Mouse (Mus musculus) stomach, postnatal 0 days (tissue): ENCODE data around the gene Gtf2f2. TPM values are rescaled to one million over a fixed set of nuclear protein-coding genes. Genes with fewer than 3 reads are reported as not detected.
A peak's percentile ranks its signal among the peaks of the same experiment; 100 is the strongest.

Experiments used
- ATAC-seq: fragments of 200-750 bp; cut with Nextera tagmentation; 2 replicates; pipeline ENCODE4 v1.8.0; 2017; ENCODE audit not compliant: low FRiP score, low TSS enrichment
- DNase-seq: peaks from one replicate; pipeline ENCODE4 v3.0.0-alpha.2; 2016; ENCODE audit warnings: low spot score
- H3K27ac ChIP-seq: fragments of 300-500 bp; sonication (generic); replicated peaks from 2 replicates; pipeline ENCODE4 v1.5.1; 2014; ENCODE audit warnings: mild to moderate bottlenecking, control low read depth
- H3K27me3 ChIP-seq: fragments of 300-500 bp; sonication (generic); 2 replicates; pipeline ENCODE4 v1.6.1; 2014; ENCODE audit warnings: low read length; ENCODE audit not compliant: control insufficient read depth, insufficient read depth
- H3K36me3 ChIP-seq: fragments of 300-500 bp; sonication (generic); 2 replicates; pipeline ENCODE4 v1.6.1; 2014; ENCODE audit warnings: low read length, mixed read lengths; ENCODE audit not compliant: control insufficient read depth, insufficient read depth
- H3K4me1 ChIP-seq: fragments of 300-500 bp; sonication (generic); replicated peaks from 2 replicates; pipeline ENCODE4 v1.6.1; 2014; ENCODE audit warnings: antibody characterized with exemption; ENCODE audit not compliant: control insufficient read depth, insufficient read depth
- H3K4me2 ChIP-seq: fragments of 300-500 bp; sonication (generic); replicated peaks from 2 replicates; pipeline ENCODE4 v1.6.1; 2014; ENCODE audit warnings: low read depth, mild to moderate bottlenecking, control low read depth, moderate library complexity
- H3K4me3 ChIP-seq: fragments of 300-500 bp; sonication (generic); 2 replicates; pipeline ENCODE4 v1.5.1; 2014; ENCODE audit warnings: low read depth, low read length, control low read depth
- H3K9ac ChIP-seq: fragments of 300-500 bp; sonication (generic); 2 replicates; pipeline ENCODE4 v1.6.1; 2014; ENCODE audit warnings: mild to moderate bottlenecking, low read length, control low read depth, mixed read lengths
- H3K9me3 ChIP-seq: fragments of 300-500 bp; sonication (generic); 2 replicates; pipeline ENCODE4 v1.6.1; 2016; ENCODE audit warnings: low read length; ENCODE audit not compliant: control insufficient read depth
- CTCF ChIP-seq: IDR thresholded peaks from 2 replicates; pipeline ENCODE4 v1.5.1; 2016; ENCODE audit warnings: antibody characterized with exemption, low read depth, mild to moderate bottlenecking, moderate library complexity
- EP300 ChIP-seq: optimal IDR thresholded peaks from 2 replicates; pipeline ENCODE3; 2016; ENCODE audit warnings: antibody characterized with exemption
- WGBS: fragments of 180-500 bp; shearing (Covaris S2); extraction: QIAGEN DNeasy Blood & Tissue Kit; methylation state at CpG from one replicate; pipeline ENCODE4 v1.1.7; 2014; 5-methylcytosine and 5-hydroxymethylcytosine counted together
- polyA plus RNA-seq: library from polyadenylated mRNA; unstranded; fragments of >200 nt; fragmentation: Nextera tagmentation; extraction: Ambion mirVana; gene quantifications from 2 replicates; pipeline ENCODE4 v1.2.1, GENCODE M21; 2015

Gtf2f2 gene
- polyA plus RNA-seq, 1 experiment from 2014 or later: 36.8 TPM

- H3K36me3 ChIP-seq: no peaks in the 10 kb centered on the region
- H3K27me3 ChIP-seq: no peaks in the 10 kb centered on the region
- no peak overlapping the region for H3K9ac ChIP-seq
- WGBS: 79% methylated on average over 5 of the region's 5 CpGs
- no peaks in the 10 kb centered on the region for H3K9me3 ChIP-seq
- DNase-seq: no peak
- H3K4me3 ChIP-seq: no peak overlapping the region
- no peak for ATAC-seq
- TF ChIP-seq CTCF: no peak
- no peak for TF ChIP-seq EP300
- no peak overlapping the region for H3K4me2 ChIP-seq
- H3K4me1 ChIP-seq: no peaks in the 10 kb centered on the region
- H3K27ac ChIP-seq: no peak overlapping the region
Observed at GRCm38 (mm10) chr14:75883873-75884272, 126.8 kb downstream of the Gtf2f2 start.

DNA sequence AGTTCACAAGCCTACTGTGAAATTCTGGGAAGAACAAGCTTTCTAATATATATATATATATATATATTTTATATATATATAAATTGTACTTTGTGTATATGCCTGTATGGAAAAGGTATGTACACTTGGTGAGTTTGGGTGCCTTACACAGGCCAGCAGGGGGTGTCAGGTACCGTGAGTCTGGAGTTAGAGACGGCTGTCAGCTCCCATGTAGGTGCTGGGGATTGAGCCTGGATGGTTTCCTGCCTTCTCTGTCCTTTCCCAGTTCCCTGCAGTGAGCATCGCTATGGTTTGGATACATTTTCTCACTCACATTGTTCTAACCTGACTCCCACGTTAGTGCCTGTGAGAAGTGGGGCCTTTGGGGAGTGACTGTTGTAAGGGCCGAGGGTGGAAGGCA is 127.3 kb downstream of the Gtf2f2 start:
- H3K27ac ChIP-seq: no peak overlapping the region
- no peak for DNase-seq
- no peak for ATAC-seq
- H3K27me3 ChIP-seq: no peaks in the 10 kb centered on the region
- no peaks in the 10 kb centered on the region for H3K36me3 ChIP-seq
- TF ChIP-seq EP300 (no peak), CTCF (peak; percentile 15; the same call in 1 of the 2 replicates)
- H3K4me1 ChIP-seq: no peaks in the 10 kb centered on the region
- 72% methylated on average over 5 of the region's 5 CpGs for WGBS
- no peaks in the 10 kb centered on the region for H3K9me3 ChIP-seq
- no peak overlapping the region for H3K9ac ChIP-seq
- H3K4me2 ChIP-seq: no peak overlapping the region
- H3K4me3 ChIP-seq: no peak overlapping the region

DNA sequence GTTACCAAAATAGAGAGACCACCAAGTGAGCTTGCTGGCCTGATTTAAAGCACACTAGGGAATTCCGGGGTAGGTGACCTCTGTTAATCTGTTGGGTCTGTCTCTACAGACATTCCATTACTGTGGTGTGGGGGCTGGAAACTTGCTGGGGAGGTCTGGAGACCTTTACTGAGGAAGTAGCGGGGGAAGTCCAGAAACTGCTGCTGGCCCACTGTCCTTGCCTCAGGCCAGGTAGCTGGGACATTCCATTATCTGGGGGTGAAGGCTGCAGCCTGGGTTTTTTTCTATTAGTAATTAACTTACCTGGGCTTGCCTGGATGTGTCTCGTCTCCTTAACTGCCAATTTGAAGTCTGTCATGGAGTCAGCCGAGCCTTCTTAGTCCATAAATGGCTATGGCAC is 128.8 kb downstream of the Gtf2f2 start:
- TF ChIP-seq EP300 (no peak), CTCF (no peak)
- ATAC-seq: no peak
- no peak overlapping the region for H3K27ac ChIP-seq
- no peak overlapping the region for H3K4me3 ChIP-seq
- 41% methylated on average over 4 of the region's 4 CpGs for WGBS
- H3K9ac ChIP-seq: no peak overlapping the region
- H3K4me1 ChIP-seq: no peaks in the 10 kb centered on the region
- no peaks in the 10 kb centered on the region for H3K27me3 ChIP-seq
- no peaks in the 10 kb centered on the region for H3K9me3 ChIP-seq
- DNase-seq: no peak
- H3K36me3 ChIP-seq: no peaks in the 10 kb centered on the region
- H3K4me2 ChIP-seq: no peak overlapping the region

- Histone ChIP-seq H3K9me3 (no peaks in the 10 kb centered on the region), H3K36me3 (no peaks in the 10 kb centered on the region), H3K4me2 (no peak overlapping the region), H3K9ac (no peak overlapping the region), H3K4me3 (no peak overlapping the region), H3K27me3 (no peaks in the 10 kb centered on the region), H3K27ac (no peak overlapping the region), H3K4me1 (no peaks in the 10 kb centered on the region)
- no peak for DNase-seq
- 30% methylated on average over 8 of the region's 8 CpGs for WGBS
- TF ChIP-seq EP300: no peak
- TF ChIP-seq CTCF: no peak
- ATAC-seq: no peak
Observed at GRCm38 (mm10) chr14:75878980-75879379, 131.7 kb downstream of the Gtf2f2 start.

DNA sequence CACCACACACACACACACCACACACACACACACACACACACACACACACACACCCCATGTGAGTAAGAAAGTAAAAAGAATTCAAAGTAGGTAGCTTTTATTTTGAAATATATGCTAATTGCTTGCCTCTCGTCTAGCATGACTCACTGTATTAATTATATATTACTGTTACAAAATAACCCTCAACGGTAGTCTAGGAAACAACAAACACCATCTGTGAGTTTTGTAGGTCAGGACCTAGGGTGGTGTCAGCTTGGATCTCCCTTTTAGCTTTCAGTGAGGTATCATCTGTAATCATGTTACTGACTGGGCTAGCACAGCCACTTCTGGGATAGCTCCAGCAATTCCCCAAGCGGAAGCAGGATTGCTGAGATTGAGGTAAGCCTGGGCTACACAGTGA is 133.4 kb downstream of the Gtf2f2 start:
- no peaks in the 10 kb centered on the region for H3K4me1 ChIP-seq
- no peak for DNase-seq
- H3K9ac ChIP-seq: no peak overlapping the region
- no peak overlapping the region for H3K4me2 ChIP-seq
- H3K27ac ChIP-seq: no peak overlapping the region
- peak; percentile 13; the same call in 1 of the 2 replicates for ATAC-seq
- H3K4me3 ChIP-seq: no peak overlapping the region
- TF ChIP-seq EP300 (no peak), CTCF (no peak)
- H3K27me3 ChIP-seq: no peaks in the 10 kb centered on the region
- no peaks in the 10 kb centered on the region for H3K36me3 ChIP-seq
- WGBS: 53% methylated on average over 3 of the region's 3 CpGs
- H3K9me3 ChIP-seq: no peaks in the 10 kb centered on the region

DNA sequence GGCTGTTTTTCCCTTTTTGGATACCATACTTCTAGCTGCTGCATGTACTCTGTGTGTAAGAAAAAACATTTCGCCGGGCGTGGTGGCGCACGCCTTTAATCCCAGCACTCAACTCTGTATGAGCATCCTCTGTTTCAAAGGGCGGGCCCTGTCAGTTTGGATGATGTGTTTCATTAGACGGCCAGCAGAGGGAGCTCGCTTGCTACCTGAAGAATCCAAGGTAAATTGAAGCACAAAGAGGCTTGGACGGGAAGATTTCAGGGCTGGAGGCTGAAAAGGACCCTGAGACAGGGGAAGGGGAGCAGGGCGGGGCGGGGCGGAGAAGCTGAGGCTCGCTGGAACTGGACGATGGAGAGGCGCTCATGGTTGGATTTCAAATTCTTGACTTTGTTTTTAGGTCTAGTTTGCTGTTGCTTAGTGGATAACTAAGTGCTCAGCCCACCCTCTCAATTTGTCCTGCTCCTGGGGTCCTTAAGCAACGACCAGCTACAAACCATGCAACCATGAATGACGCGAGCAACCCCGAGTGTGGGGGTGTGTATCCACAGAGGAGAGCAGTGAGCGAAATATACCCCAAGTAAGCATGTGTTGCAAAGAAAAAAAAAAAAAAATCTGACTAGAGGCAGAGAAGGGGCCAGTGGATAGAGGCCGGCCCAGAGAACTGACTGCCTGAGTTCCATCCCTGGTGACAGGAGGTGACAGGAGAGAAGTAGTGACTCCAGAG is 134.2 kb downstream of the Gtf2f2 start:
- Histone ChIP-seq H3K4me2 (no peak overlapping the region), H3K36me3 (no peaks in the 10 kb centered on the region), H3K9ac (no peak overlapping the region), H3K27ac (no peak overlapping the region), H3K4me3 (no peak overlapping the region), H3K27me3 (no peaks in the 10 kb centered on the region), H3K4me1 (no peaks in the 10 kb centered on the region), H3K9me3 (no peaks in the 10 kb centered on the region)
- DNase-seq: peak; percentile 83
- ATAC-seq: peak; percentile 34
- TF ChIP-seq CTCF (peak; percentile 94), EP300 (no peak)
- WGBS: 13% methylated on average over 21 of the region's 21 CpGs
